Mouse (Mus musculus) embryonic facial prominence, embryonic 13.5 days (tissue): ENCODE data around the gene Smok2a. TPM values are rescaled to one million over a fixed set of nuclear protein-coding genes. Genes with fewer than 3 reads are reported as not detected.
"Not testable (repeated sequence)": the region's sequence is repeated elsewhere in the genome, so short reads cannot be mapped to it uniquely, and the experiment has no call there.

Experiments used
- ATAC-seq: fragments of 200-750 bp; cut with Nextera tagmentation; 2 replicates; pipeline ENCODE4 v1.8.0; 2017; ENCODE audit warnings: low read depth; ENCODE audit not compliant: insufficient number of reproducible peaks, insufficient read depth, low FRiP score, low TSS enrichment
- H3K27ac ChIP-seq: fragments of 300-500 bp; sonication (generic); 2 replicates; pipeline ENCODE4 v1.5.1; 2015; ENCODE audit warnings: moderate library complexity, mild to moderate bottlenecking, inconsistent platforms
- H3K27me3 ChIP-seq: fragments of 300-500 bp; sonication (generic); 2 replicates; pipeline ENCODE4 v1.6.1; 2015; ENCODE audit warnings: mild to moderate bottlenecking, inconsistent platforms
- H3K36me3 ChIP-seq: fragments of 300-500 bp; sonication (generic); 2 replicates; pipeline ENCODE4 v1.6.1; 2015; ENCODE audit warnings: mild to moderate bottlenecking, inconsistent platforms
- H3K4me1 ChIP-seq: fragments of 300-500 bp; sonication (generic); 2 replicates; pipeline ENCODE4 v1.6.1; 2015; ENCODE audit warnings: inconsistent platforms
- H3K4me2 ChIP-seq: fragments of 300-500 bp; sonication (generic); 2 replicates; pipeline ENCODE4 v1.6.1; 2015; ENCODE audit warnings: moderate library complexity, mild to moderate bottlenecking, inconsistent platforms
- H3K4me3 ChIP-seq: fragments of 300-500 bp; sonication (generic); 2 replicates; pipeline ENCODE4 v1.5.1; 2015; ENCODE audit warnings: mild to moderate bottlenecking, inconsistent platforms
- H3K9ac ChIP-seq: fragments of 300-500 bp; sonication (generic); 2 replicates; pipeline ENCODE4 v1.6.1; 2015; ENCODE audit warnings: mild to moderate bottlenecking, inconsistent platforms
- H3K9me3 ChIP-seq: fragments of 300-500 bp; sonication (generic); 2 replicates; pipeline ENCODE4 v1.6.1; 2016; ENCODE audit warnings: inconsistent platforms
- WGBS: fragments of 180-500 bp; shearing (Covaris S2); methylation state at CpG from one replicate; pipeline ENCODE4 v1.1.7; 2015; ENCODE audit warnings: mixed read lengths; 5-methylcytosine and 5-hydroxymethylcytosine counted together
- polyA plus RNA-seq: library from polyadenylated mRNA; unstranded; fragments of >200 nt; fragmentation: Nextera tagmentation; extraction: Ambion mirVana; gene quantifications from 2 replicates; pipeline ENCODE4 v1.2.1, GENCODE M21; 2015

Smok2a gene
- polyA plus RNA-seq, 1 experiment from 2014 or later = not detected

DNA sequence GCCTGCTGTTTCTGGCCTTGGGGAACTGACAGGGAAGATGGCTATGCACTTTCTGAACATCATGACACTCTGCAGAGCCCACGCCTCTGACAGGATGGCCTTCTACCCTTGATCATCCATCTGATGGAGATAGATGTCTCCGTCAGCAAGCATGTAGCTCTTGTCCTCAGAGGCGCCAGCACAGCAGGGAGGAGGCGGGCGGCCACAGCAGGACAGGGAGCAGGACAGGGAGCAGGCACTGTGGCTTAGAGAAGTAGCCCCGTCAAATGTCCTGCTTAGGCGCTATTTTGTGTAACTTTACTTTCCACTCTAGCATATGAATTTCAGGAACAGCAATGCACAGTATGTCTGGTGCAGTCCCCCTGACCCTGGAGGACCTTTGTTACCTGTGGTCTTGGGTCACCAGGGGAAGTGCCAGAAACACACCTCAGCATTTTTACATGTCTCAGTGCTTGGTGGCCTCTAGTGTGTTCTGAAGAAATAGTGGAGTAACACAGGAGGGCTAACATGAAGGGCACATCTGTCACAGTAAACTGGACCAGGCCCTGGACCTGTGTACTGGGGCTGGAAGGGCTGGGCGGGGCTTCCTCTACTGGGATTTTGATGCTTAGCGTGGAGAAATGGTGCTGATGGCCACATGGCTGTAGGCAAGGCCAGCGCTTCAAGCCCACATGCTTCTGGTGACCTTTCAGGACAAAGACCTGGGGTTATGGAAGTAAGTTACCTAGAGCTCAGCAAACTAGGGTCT lies 30.0 kb upstream of the Smok2a start:
- not testable (repeated sequence) for H3K27me3 ChIP-seq, H3K27ac ChIP-seq, H3K4me1 ChIP-seq, H3K9ac ChIP-seq, H3K4me3 ChIP-seq, H3K4me2 ChIP-seq, H3K36me3 ChIP-seq
- ATAC-seq = peak; percentile 44; the same call in 1 of the 2 replicates
- WGBS = 81% methylated on average over 10 of the region's 10 CpGs
- H3K9me3 ChIP-seq = peaks cover 46% of the 10 kb centered on the region

GRCm38 (mm10) chr17:13196486-13196885 lies 24.5 kb upstream of the Smok2a start:
- not testable (repeated sequence) for H3K4me1 ChIP-seq, H3K4me3 ChIP-seq, H3K27ac ChIP-seq, H3K27me3 ChIP-seq, H3K4me2 ChIP-seq, H3K9ac ChIP-seq, ATAC-seq, H3K36me3 ChIP-seq
- 62% methylated on average over 4 of the region's 4 CpGs for WGBS
- H3K9me3 ChIP-seq = peaks cover 38% of the 10 kb centered on the region

DNA sequence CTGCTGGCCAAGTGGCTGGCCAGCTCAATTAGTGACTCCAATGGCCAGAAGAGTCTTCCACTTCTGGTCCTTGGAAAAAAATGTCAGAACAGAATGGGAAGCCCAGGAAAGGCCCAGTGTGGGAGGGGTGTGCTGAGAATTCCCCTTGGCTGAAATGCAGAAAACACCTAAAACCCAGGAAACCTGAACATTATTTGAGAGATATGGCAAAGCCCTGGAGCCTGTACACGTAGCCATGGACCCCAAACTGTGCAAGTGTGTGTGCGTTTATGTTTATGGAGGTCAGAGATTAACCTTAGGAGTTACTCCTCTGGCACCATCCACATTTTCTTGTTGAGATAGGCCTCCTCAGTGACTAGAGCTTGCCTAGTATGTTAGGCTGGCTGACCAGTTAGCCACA lies 22.2 kb upstream of the Smok2a start:
- H3K9me3 ChIP-seq = peaks cover 39% of the 10 kb centered on the region
- H3K36me3 ChIP-seq, H3K4me1 ChIP-seq, H3K27ac ChIP-seq, H3K4me3 ChIP-seq, H3K27me3 ChIP-seq, H3K9ac ChIP-seq, H3K4me2 ChIP-seq, ATAC-seq: not testable (repeated sequence)
- WGBS = 82% methylated on average over 2 of the region's 2 CpGs

DNA sequence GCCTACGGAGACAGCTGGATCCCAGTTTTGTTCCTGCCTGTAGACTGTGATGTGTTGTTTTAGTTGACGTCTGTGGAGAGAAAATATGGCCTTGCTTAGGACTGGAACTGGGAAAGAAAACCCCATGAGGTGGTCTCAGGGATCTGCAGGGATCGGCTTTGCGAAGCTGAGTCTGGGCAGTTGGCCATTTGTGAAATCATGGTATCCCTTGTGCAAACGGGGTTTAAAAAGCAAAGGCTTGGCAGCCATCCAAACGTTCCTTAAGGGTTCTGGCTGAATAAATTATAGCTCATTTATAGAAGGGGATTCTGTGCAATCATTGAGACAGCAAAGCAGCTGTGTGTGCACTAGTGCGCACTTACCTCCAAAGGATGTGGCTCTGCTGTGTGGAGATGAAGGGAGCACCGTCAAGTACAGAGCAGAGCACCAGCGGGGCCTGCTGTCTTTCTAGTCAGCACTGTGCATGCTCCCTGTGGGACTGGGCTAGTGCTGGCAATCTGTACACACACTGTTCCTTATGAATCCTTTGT lies 21.0 kb upstream of the Smok2a start:
- H3K27me3 ChIP-seq, H3K4me2 ChIP-seq, H3K9ac ChIP-seq, H3K36me3 ChIP-seq, H3K4me3 ChIP-seq, H3K4me1 ChIP-seq, H3K27ac ChIP-seq: not testable (repeated sequence)
- peaks cover 37% of the 10 kb centered on the region for H3K9me3 ChIP-seq
- 78% methylated on average over 8 of the region's 9 CpGs for WGBS
- ATAC-seq = peak; percentile 50; the same call in 1 of the 2 replicates

DNA sequence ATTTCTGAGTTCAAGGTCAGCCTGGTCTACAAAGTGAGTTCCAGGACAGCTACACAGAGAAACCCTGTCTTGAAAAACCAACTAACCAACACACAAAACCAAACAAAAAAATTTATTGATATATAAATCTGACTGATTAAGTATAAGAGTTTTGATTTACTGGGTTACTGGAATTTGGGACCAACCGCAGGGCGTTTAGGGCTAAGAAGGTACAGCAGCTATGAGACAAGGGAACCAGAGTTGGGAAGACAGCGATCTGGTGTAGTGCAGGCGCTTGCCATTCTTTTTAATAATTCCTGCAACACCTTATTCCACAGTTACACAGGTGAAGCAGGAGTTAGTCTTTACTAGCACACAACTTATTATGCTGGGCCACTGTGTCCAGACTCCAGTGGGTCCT lies 19.4 kb upstream of the Smok2a start:
- 89% methylated on average over 4 of the region's 4 CpGs for WGBS
- H3K9ac ChIP-seq, H3K36me3 ChIP-seq, H3K4me1 ChIP-seq, H3K4me3 ChIP-seq, ATAC-seq, H3K27ac ChIP-seq, H3K4me2 ChIP-seq, H3K27me3 ChIP-seq: not testable (repeated sequence)
- H3K9me3 ChIP-seq = peaks cover 35% of the 10 kb centered on the region

DNA sequence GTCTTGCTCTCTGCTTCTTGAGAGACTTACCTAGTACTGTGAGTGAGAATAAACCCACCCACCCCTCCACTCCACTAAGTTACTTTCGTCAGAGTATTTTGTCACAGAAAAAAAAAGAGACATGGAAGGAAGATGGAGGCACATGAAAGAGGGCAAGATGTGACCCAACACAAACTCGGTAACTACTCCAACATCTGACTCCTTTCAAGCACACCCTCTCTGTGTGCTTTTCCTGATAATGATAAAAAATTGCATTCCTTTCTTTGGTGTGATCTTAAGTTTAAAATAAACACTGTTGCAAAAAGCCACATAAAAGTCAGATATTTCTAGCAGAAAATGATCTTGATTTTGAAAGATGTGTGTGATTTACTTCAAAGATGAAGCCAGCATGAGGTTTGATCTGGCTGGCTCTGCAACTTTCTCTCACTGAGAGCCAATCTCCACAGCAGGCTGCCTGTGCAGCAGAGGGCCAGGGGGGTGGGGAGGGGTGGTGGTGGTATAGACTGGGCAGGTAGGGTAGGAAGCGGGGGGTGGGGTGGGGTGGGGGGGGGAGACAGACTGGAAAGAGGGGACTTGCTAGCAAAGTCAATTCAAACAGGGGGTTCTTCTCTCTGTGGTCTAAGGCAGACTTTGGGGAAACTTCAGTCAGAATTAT lies 18.4 kb upstream of the Smok2a start:
- not testable (repeated sequence) for H3K9ac ChIP-seq, H3K4me1 ChIP-seq, ATAC-seq, H3K4me2 ChIP-seq, H3K27ac ChIP-seq, H3K36me3 ChIP-seq, H3K4me3 ChIP-seq, H3K27me3 ChIP-seq
- WGBS = 78% methylated on average over 2 of the region's 3 CpGs
- peaks cover 44% of the 10 kb centered on the region for H3K9me3 ChIP-seq

GRCm38 (mm10) chr17:13205247-13205646 lies 15.7 kb upstream of the Smok2a start:
- ATAC-seq, H3K27ac ChIP-seq, H3K4me1 ChIP-seq: not testable (repeated sequence)

DNA sequence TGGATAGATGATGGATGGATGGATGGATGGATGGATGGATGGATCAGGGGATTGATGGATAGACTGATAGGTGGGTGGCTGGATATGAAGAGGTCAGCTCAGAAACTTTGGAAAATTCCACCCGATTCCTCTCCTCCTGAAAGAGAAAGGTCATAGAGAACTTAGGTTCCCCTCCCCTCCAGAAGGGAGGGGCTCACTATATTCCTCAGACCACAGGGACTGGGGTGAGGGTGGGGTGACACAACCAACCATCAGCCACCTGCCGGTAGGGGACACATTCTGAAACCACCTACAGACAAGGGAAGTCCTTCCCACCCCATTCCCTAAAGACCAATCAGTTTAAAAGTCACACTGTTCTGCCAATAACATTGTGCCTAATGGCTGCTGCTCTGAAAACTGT lies 14.5 kb upstream of the Smok2a start:
- no peaks in the 10 kb centered on the region for H3K4me1 ChIP-seq
- peaks cover 40% of the 10 kb centered on the region for H3K9me3 ChIP-seq
- no peaks in the 10 kb centered on the region for H3K27me3 ChIP-seq
- H3K9ac ChIP-seq = no peak overlapping the region
- no peak overlapping the region for H3K27ac ChIP-seq
- peak; percentile 53; the same call in 1 of the 2 replicates for ATAC-seq
- H3K4me2 ChIP-seq = no peak overlapping the region
- WGBS = 77% methylated on average over 2 of the region's 2 CpGs
- no peak overlapping the region for H3K4me3 ChIP-seq
- no peaks in the 10 kb centered on the region for H3K36me3 ChIP-seq

More at GRCm38 (mm10) chr17:13205247-13205646, 15.7 kb upstream of the Smok2a start:
- H3K9me3 ChIP-seq = peaks cover 46% of the 10 kb centered on the region
- H3K4me3 ChIP-seq, H3K4me2 ChIP-seq, H3K36me3 ChIP-seq, H3K9ac ChIP-seq, H3K27me3 ChIP-seq: not testable (repeated sequence)
- 75% methylated on average over 1 of the region's 1 CpGs for WGBS

DNA sequence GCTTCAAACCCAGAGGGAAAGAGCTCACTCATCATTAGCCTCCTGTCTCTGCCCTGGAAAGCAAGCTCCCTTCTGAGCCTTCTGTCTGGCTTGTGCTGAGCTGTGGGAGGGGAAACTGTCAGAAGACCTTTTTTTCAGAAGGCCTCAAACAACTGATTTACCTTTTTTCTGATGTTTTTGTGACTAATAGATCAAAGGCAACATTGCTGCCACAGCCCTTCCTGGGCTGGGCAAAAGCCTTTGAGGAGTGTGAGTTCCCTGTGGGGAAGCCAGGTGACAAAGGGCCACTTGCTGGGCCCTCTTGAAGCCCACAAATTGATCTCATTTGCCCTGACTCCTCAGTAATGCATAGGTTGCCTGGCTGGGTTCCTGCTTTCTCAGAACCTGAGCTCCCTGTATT lies 12.5 kb upstream of the Smok2a start:
- not testable (repeated sequence) for H3K9ac ChIP-seq, ATAC-seq, H3K4me3 ChIP-seq, H3K27me3 ChIP-seq, H3K27ac ChIP-seq, H3K4me2 ChIP-seq, H3K36me3 ChIP-seq, H3K4me1 ChIP-seq
- H3K9me3 ChIP-seq = peaks cover 53% of the 10 kb centered on the region

GRCm38 (mm10) chr17:13212136-13212850 lies 8.7 kb upstream of the Smok2a start:
- 68% methylated on average over 7 of the region's 7 CpGs for WGBS
- no peak for ATAC-seq
- Histone ChIP-seq H3K4me3 (no peak overlapping the region), H3K9ac (no peak overlapping the region), H3K9me3 (peaks cover 74% of the 10 kb centered on the region), H3K4me1 (no peaks in the 10 kb centered on the region), H3K27ac (no peak overlapping the region), H3K27me3 (no peaks in the 10 kb centered on the region), H3K4me2 (no peak overlapping the region), H3K36me3 (no peaks in the 10 kb centered on the region)

GRCm38 (mm10) chr17:13214169-13214568 lies 6.8 kb upstream of the Smok2a start:
- Histone ChIP-seq H3K27me3 (no peaks in the 10 kb centered on the region), H3K27ac (no peak overlapping the region), H3K36me3 (no peaks in the 10 kb centered on the region), H3K4me1 (no peaks in the 10 kb centered on the region), H3K4me3 (no peak overlapping the region), H3K9ac (no peak overlapping the region), H3K4me2 (no peak overlapping the region), H3K9me3 (peaks cover 84% of the 10 kb centered on the region)
- ATAC-seq = no peak
- WGBS = 57% methylated on average over 4 of the region's 4 CpGs
